Mouse (Mus musculus): ENCODE data around the gene Atp6v0d1. TPM values are rescaled to one million over a fixed set of nuclear protein-coding genes. Genes with fewer than 3 reads are reported as not detected.

Gene Atp6v0d1
- total and polyA plus RNA-seq, 3 experiments = 51.1 to 83.8 TPM; not detected in 1

- Histone ChIP-seq H3K4me3 (ENCODE audit: control insufficient read depth in 1 of 2, insufficient read depth in 1 of 2, low read depth in 2 of 2, low read length in 2 of 2) (no peak overlapping the region), H3K27ac (ENCODE audit: control insufficient read depth, low read depth, low read length) (no peak overlapping the region), H3K9ac (ENCODE audit: control insufficient read depth, low read depth, low read length, poor library complexity, severe bottlenecking) (no peak overlapping the region), H3K36me3 (ENCODE audit: control insufficient read depth in 1 of 2, insufficient read depth in 2 of 2, low read length in 2 of 2) (peaks cover 2 to 38% of the 10 kb centered on the region in 2 experiments), H3K27me3 (ENCODE audit: control insufficient read depth in 1 of 2, insufficient read depth in 2 of 2, low read length in 2 of 2) (no peaks in the 10 kb centered on the region), H3K4me1 (ENCODE audit: control insufficient read depth in 1 of 2, insufficient read depth in 2 of 2, low read length in 2 of 2) (peaks cover 21 to 28% of the 10 kb centered on the region in 2 experiments), H3K79me2 (ENCODE audit: control insufficient read depth, insufficient read depth, low read length, poor library complexity) (no peaks in the 10 kb centered on the region), H3K9me3 (replicated peaks; ENCODE audit: insufficient read depth, low read length) (no peaks in the 10 kb centered on the region)
- no peak for DNase-seq (ENCODE audit: low read depth, low spot score)
- TF ChIP-seq CHD1 (IDR thresholded peaks at IDR 0.05; ENCODE audit: low read depth, low read length) (no peak), JUND (IDR thresholded peaks at IDR 0.05; ENCODE audit: low read depth, low read length) (no peak), EP300 (IDR thresholded peaks at IDR 0.05; ENCODE audit: low read depth in 1 of 2, low read length in 2 of 2) (no peak), ELF1 (IDR thresholded peaks at IDR 0.05; ENCODE audit: low read depth, low read length) (no peak), TBP (IDR thresholded peaks at IDR 0.05; ENCODE audit: low read depth, low read length) (no peak), MXI1 (IDR thresholded peaks at IDR 0.05; ENCODE audit: low read depth, low read length) (no peak), POLR2A (IDR thresholded peaks at IDR 0.05; ENCODE audit: control insufficient read depth in 1 of 2, insufficient read depth in 1 of 2, low read depth in 1 of 2, low read length in 2 of 2, poor library complexity in 1 of 2) (no peak), SIN3A (IDR thresholded peaks at IDR 0.05; ENCODE audit: low read length) (no peak)
Measured at GRCm38 (mm10) chr8:105538940-105539339, 26.9 kb downstream of the Atp6v0d1 start.

DNA sequence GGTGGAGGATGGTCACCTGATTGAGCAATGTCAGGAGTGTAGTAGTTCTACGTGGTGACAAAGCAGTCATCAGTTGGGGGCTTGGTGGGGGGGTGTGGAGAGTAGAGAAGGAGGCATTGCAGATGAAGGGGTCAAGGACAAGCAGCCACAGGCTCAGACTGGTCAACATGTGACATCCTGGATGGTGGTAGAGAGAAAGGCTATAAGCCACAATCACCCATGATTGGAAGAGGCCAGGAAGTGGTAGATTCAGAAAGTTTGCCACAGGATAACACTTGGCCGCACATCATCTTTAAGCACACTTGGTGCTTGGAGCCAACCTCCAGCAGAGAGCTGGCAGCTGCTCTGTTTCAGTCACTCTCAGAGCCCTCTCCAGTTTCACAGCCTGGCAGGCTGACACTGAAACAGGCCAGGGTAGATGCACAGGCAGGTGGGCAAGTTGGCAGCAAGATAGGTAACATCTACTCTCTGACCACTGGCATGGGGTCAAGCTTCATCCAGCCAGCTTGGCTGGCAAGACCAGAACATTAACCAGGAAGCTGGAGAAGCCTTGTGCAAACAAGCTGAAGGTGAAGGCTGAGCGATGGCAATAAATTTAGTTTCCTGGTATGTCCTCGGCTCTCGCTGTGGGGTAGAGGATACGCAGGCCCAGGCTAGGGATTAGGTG lies 28.7 kb downstream of the Atp6v0d1 start:
- peaks cover 25 to 32% of the 10 kb centered on the region in 2 experiments for H3K4me1 ChIP-seq (ENCODE audit: control insufficient read depth in 1 of 2, insufficient read depth in 2 of 2, low read length in 2 of 2)
- no peak for DNase-seq (ENCODE audit: low read depth, low spot score)
- H3K27me3 ChIP-seq (ENCODE audit: control insufficient read depth in 1 of 2, insufficient read depth in 2 of 2, low read length in 2 of 2) = no peaks in the 10 kb centered on the region
- no peak overlapping the region for H3K9ac ChIP-seq (ENCODE audit: control insufficient read depth, low read depth, low read length, poor library complexity, severe bottlenecking)
- no peaks in the 10 kb centered on the region for H3K9me3 ChIP-seq (replicated peaks; ENCODE audit: insufficient read depth, low read length)
- H3K27ac ChIP-seq (ENCODE audit: control insufficient read depth, low read depth, low read length) = no peak overlapping the region
- peaks cover 2 to 36% of the 10 kb centered on the region in 2 experiments for H3K36me3 ChIP-seq (ENCODE audit: control insufficient read depth in 1 of 2, insufficient read depth in 2 of 2, low read length in 2 of 2)
- H3K4me3 ChIP-seq (ENCODE audit: control insufficient read depth in 1 of 2, insufficient read depth in 1 of 2, low read depth in 2 of 2, low read length in 2 of 2) = no peak overlapping the region
- TF ChIP-seq HCFC1 (IDR thresholded peaks at IDR 0.05; ENCODE audit: low read depth, low read length) (no peak), NELFE (IDR thresholded peaks at IDR 0.05; ENCODE audit: low read depth, low read length) (no peak), MAFK (IDR thresholded peaks at IDR 0.05; ENCODE audit: borderline replicate concordance, low read depth, low read length) (no peak), POLR2AphosphoS5 (IDR thresholded peaks at IDR 0.05; ENCODE audit: borderline replicate concordance, low read depth, low read length) (no peak), ZMIZ1 (IDR thresholded peaks at IDR 0.05; ENCODE audit: low read depth, low read length) (no peak), ZKSCAN1 (IDR thresholded peaks at IDR 0.05; ENCODE audit: low read depth, low read length) (no peak), JUND (IDR thresholded peaks at IDR 0.05; ENCODE audit: low read depth, low read length) (no peak), ZC3H11A (IDR thresholded peaks at IDR 0.05; ENCODE audit: low read depth, low read length) (no peak), NRF1 (IDR thresholded peaks at IDR 0.05; ENCODE audit: insufficient read depth, low read depth, low read length, poor library complexity, severe bottlenecking) (no peak), TBP (IDR thresholded peaks at IDR 0.05; ENCODE audit: low read depth, low read length) (no peak), ZNF384 (IDR thresholded peaks at IDR 0.05; ENCODE audit: low read depth, low read length) (no peak), CHD2 (IDR thresholded peaks at IDR 0.05; ENCODE audit: low read length) (no peak), TAL1 (IDR thresholded peaks at IDR 0.05; ENCODE audit: low read length) (no peak), SMC3 (IDR thresholded peaks at IDR 0.05; ENCODE audit: low read depth, low read length) (no peak), RAD21 (IDR thresholded peaks at IDR 0.05; ENCODE audit: low read depth, low read length) (no peak), RCOR1 (IDR thresholded peaks at IDR 0.05; ENCODE audit: low read depth, low read length) (no peak)
- H3K79me2 ChIP-seq (ENCODE audit: control insufficient read depth, insufficient read depth, low read length, poor library complexity) = no peaks in the 10 kb centered on the region

All from MEL (cell line).